In the genomic region with DNA sequence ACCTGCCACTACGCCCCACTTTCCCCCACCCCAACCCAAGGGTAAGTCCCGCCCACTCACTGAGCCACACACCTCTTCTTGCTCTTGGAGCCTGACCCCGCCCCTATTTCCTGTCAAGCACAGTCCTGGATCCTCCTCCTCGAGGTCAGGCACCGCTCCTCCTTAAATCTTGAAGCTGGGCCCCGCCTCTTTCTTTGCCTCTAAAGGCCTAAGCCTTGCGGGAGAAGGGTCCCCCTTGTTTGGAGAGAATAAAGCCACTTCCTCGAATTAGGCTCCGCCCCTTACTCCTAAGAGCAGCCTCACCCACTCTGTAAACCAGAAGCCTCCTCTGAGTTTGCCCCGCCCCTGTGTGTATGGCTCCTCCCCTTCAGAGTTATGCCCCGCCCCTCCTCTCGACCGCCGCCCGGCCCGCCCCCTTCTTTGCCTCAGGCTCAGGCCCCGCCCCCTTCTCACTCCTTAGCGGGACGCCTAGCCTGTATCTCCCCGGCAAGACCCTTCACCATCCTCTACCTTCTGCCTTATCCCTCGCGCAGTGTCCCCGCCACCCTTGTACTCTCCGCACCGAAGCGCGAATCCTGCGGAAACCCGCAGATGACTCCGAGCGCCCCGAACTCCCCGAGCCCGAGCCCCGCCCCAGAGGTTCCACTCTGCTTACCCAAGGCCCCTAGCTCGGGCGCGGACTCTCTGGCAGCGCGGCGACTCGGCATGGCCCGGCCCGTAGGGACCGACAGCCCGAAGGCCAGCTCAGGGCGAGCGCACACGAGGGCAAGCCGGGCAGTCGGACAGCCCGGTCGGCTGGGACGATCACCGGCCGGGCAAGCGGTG, we compare ENCODE assay signal across 8 mouse cellular contexts. TPM values are rescaled to one million over a fixed set of nuclear protein-coding genes. Genes with fewer than 3 reads are reported as not detected.
DNase-seq lines count a peak whose midpoint lies in the region; ATAC-seq and TF ChIP-seq lines count a peak whose summit lies in the region.

No protein-coding gene starts in this region.

- H3K9me3 ChIP-seq in erythroblast, embryonic 14.5 days (ENCODE audit: control insufficient read depth, low read length), result no peaks in the 10 kb centered on the region
- no peaks in the 10 kb centered on the region for H3K9me3 ChIP-seq in heart, embryonic 11.5 days (replicated peaks; ENCODE audit: control insufficient read depth, low read length)
- H3K9me3 ChIP-seq in kidney, embryonic 16.5 days (ENCODE audit: low read length), result no peaks in the 10 kb centered on the region

- no peak for TF ChIP-seq POLR2A in brain, embryonic 14.5 days (IDR thresholded peaks at IDR 0.05; ENCODE audit: borderline replicate concordance, extremely low read depth, insufficient read depth, insufficient read length, poor library complexity, severe bottlenecking)
- TF ChIP-seq POLR2A in liver, adult 2 months (IDR thresholded peaks at IDR 0.05; ENCODE audit: extremely low read depth, insufficient read depth, low read length), result no peak
- peak; percentile 53 for TF ChIP-seq POLR2A in myocyte (IDR thresholded peaks at IDR 0.05; ENCODE audit: insufficient read length, low read depth)

- H3K4me3 ChIP-seq in C2C12 (ENCODE audit: insufficient read depth, poor library complexity, severe bottlenecking) (peak overlapping the region; percentile 45), myocyte (peak overlapping the region; percentile 42)
- peak overlapping the region; percentile 72 for H3K4me3 ChIP-seq in erythroblast, embryonic 14.5 days (replicated peaks)
- H3K4me3 ChIP-seq in heart, embryonic 11.5 days (ENCODE audit: low read depth, low read length), result peak overlapping the region; percentile 69
- H3K4me3 ChIP-seq in kidney, embryonic 16.5 days (ENCODE audit: low read length), result peak overlapping the region; percentile 67
- peak overlapping the region; percentile 68 for H3K4me3 ChIP-seq in liver, adult 2 months (ENCODE audit: insufficient read depth, low read depth, low read length)

- H3K79me2 ChIP-seq in C2C12 (ENCODE audit: control insufficient read depth, insufficient read depth), result no peaks in the 10 kb centered on the region
- no peaks in the 10 kb centered on the region for H3K79me2 ChIP-seq in liver, adult 2 months (ENCODE audit: control insufficient read depth, insufficient read depth, low read length)
- H3K79me2 ChIP-seq in myocyte (ENCODE audit: control insufficient read depth, insufficient read depth), result no peaks in the 10 kb centered on the region

- peak overlapping the region; percentile 92 for H3K4me2 ChIP-seq in heart, embryonic 11.5 days
- peak overlapping the region; percentile 88 for H3K4me2 ChIP-seq in kidney, embryonic 16.5 days (replicated peaks; ENCODE audit: low read depth, low read length)
- H3K4me2 ChIP-seq in myocyte (ENCODE audit: low read depth), result peak overlapping the region; percentile 73

- 1% methylated on average over 57 of the region's 57 CpGs for whole genome bisulfite sequencing in heart, embryonic 11.5 days (ENCODE audit: insufficient replicate concordance)
- under 1% methylated on average over 56 of the region's 57 CpGs for WGBS in kidney, embryonic 16.5 days
- 2% methylated on average over 57 of the region's 57 CpGs for WGBS in liver, adult 2 months

- H3K27me3 ChIP-seq in C2C12 (ENCODE audit: control insufficient read depth, insufficient read depth, insufficient read length), result no peaks in the 10 kb centered on the region
- no peaks in the 10 kb centered on the region; the same call in 1 of the 2 replicates for H3K27me3 ChIP-seq in erythroblast, embryonic 14.5 days (ENCODE audit: control insufficient read depth)
- no peaks in the 10 kb centered on the region for H3K27me3 ChIP-seq in heart, embryonic 11.5 days (ENCODE audit: control insufficient read depth, insufficient read depth, low read length)
- no peaks in the 10 kb centered on the region for H3K27me3 ChIP-seq in kidney, embryonic 16.5 days (ENCODE audit: insufficient read depth, low read length)
- no peaks in the 10 kb centered on the region for H3K27me3 ChIP-seq in liver, adult 2 months (ENCODE audit: control insufficient read depth, insufficient read depth, low read length)
- no peaks in the 10 kb centered on the region for H3K27me3 ChIP-seq in myocyte (ENCODE audit: control insufficient read depth, insufficient read depth, insufficient read length)
- H3K27me3 ChIP-seq in splenic B cell, adult 2 months (ENCODE audit: control insufficient read depth, insufficient read depth, low read length, poor library complexity, severe bottlenecking), result no peaks in the 10 kb centered on the region; the same call in 1 of the 2 replicates

- H3K36me3 ChIP-seq in C2C12 (ENCODE audit: control insufficient read depth, insufficient read depth) (peaks cover 3% of the 10 kb centered on the region), myocyte (ENCODE audit: control insufficient read depth, insufficient read depth) (no peaks in the 10 kb centered on the region)
- peaks cover 24% of the 10 kb centered on the region for H3K36me3 ChIP-seq in erythroblast, embryonic 14.5 days (ENCODE audit: control insufficient read depth)
- H3K36me3 ChIP-seq in heart, embryonic 11.5 days (ENCODE audit: control insufficient read depth, insufficient read depth, low read length), result peaks cover 12% of the 10 kb centered on the region
- peaks cover 21% of the 10 kb centered on the region for H3K36me3 ChIP-seq in kidney, embryonic 16.5 days (ENCODE audit: insufficient read depth, low read length)
- H3K36me3 ChIP-seq in liver, adult 2 months (ENCODE audit: control insufficient read depth, insufficient read depth, low read length), result no peaks in the 10 kb centered on the region
- peaks cover 18% of the 10 kb centered on the region for H3K36me3 ChIP-seq in splenic B cell, adult 2 months (ENCODE audit: control insufficient read depth, insufficient read depth, low read length, poor library complexity, severe bottlenecking)

- H3K27ac ChIP-seq in heart, embryonic 11.5 days (ENCODE audit: low read depth, low read length), result peak overlapping the region; percentile 68
- peak overlapping the region; percentile 87 for H3K27ac ChIP-seq in kidney, embryonic 16.5 days (ENCODE audit: low read length)
- H3K27ac ChIP-seq in liver, adult 2 months (replicated peaks; ENCODE audit: insufficient read depth, low read depth, low read length), result peak overlapping the region; percentile 46

- H3K9ac ChIP-seq in heart, embryonic 11.5 days (ENCODE audit: low read depth, low read length), result peak overlapping the region; percentile 62
- peak overlapping the region; percentile 62 for H3K9ac ChIP-seq in kidney, embryonic 16.5 days (replicated peaks; ENCODE audit: low read length)
- peak overlapping the region; percentile 82 for H3K9ac ChIP-seq in liver, adult 2 months (ENCODE audit: low read depth, low read length)

- ATAC-seq in heart, embryonic 11.5 days (replicated peaks; ENCODE audit: insufficient number of reproducible peaks, low FRiP score, low TSS enrichment), result peak; percentile 83
- peak; percentile 94 for ATAC-seq in kidney, embryonic 16.5 days (ENCODE audit: low FRiP score, low TSS enrichment)

- no peak for TF ChIP-seq CTCF in C2C12 (IDR thresholded peaks at IDR 0.05; ENCODE audit: control insufficient read depth, insufficient read depth, insufficient read length)
- no peak for TF ChIP-seq CTCF in brain, embryonic 14.5 days (IDR thresholded peaks at IDR 0.05; ENCODE audit: borderline replicate concordance, extremely low read depth, insufficient read depth, insufficient read length)
- TF ChIP-seq CTCF in liver, adult 2 months (IDR thresholded peaks at IDR 0.05; ENCODE audit: low read depth, low read length), result no peak

- H3K79me3 ChIP-seq in C2C12 (ENCODE audit: low read depth), result no peaks in the 10 kb centered on the region

- DNase-seq in brain, embryonic 14.5 days (ENCODE audit: low read depth), result peak; percentile 89
- peak; percentile 87 for DNase-seq in liver, adult 2 months (ENCODE audit: extremely low read depth, low read depth, low spot score)
- peak; percentile 99 for DNase-seq in splenic B cell, adult 2 months (ENCODE audit: low read depth, low spot score)

- H3ac ChIP-seq in C2C12 (ENCODE audit: control insufficient read depth, insufficient read length, low read depth) (peak overlapping the region; percentile 92), myocyte (ENCODE audit: control insufficient read depth, insufficient read length) (peak overlapping the region; percentile 70)

- peaks cover 54% of the 10 kb centered on the region for H3K4me1 ChIP-seq in erythroblast, embryonic 14.5 days (ENCODE audit: control insufficient read depth)
- H3K4me1 ChIP-seq in heart, embryonic 11.5 days (ENCODE audit: control insufficient read depth, insufficient read depth, low read length), result peaks cover 2% of the 10 kb centered on the region; the same call in 1 of the 2 replicates
- peaks cover 5% of the 10 kb centered on the region; the same call in 1 of the 2 replicates for H3K4me1 ChIP-seq in kidney, embryonic 16.5 days (ENCODE audit: insufficient read depth, low read length)
- no peaks in the 10 kb centered on the region for H3K4me1 ChIP-seq in liver, adult 2 months (ENCODE audit: control insufficient read depth, insufficient read depth, low read length)

RNA-seq across cellular contexts. Expression of a gene that starts 0.5 kb away (rescaled TPM):
- polyA plus RNA-seq in C2C12 (2012; fragmentation: generic; extraction: Trizol) (11.1 TPM), myocyte (2012; fragmentation: generic; extraction: Trizol) (25.7 TPM)
- 4.8 and 5.3 TPM in 2 replicates for polyA plus RNA-seq in brain, embryonic 14.5 days (2012; rRNA removed)
- polyA plus RNA-seq in erythroblast, embryonic 14.5 days (2012), result 0.32 and 0.48 TPM in 2 replicates
- 3.3 and 3.7 TPM in 2 replicates for polyA plus RNA-seq in heart, embryonic 11.5 days (2014; fragmentation: Nextera tagmentation; extraction: Ambion mirVana)
- polyA plus RNA-seq in kidney, embryonic 16.5 days (2015; fragmentation: Nextera tagmentation; extraction: Ambion mirVana), result 10.6 and 10.7 TPM in 2 replicates
- 1.3 and 2.3 TPM in 2 replicates for total RNA-seq in liver, adult 2 months (2014; rRNA removed)
- 1.5 and 3.3 TPM in 2 replicates for polyA plus RNA-seq in liver, adult 2 months (2012; rRNA removed)

RNA-seq across cellular contexts. Expression of a gene that starts 24.5 kb away (rescaled TPM):
- polyA plus RNA-seq in C2C12 (2012; fragmentation: generic; extraction: Trizol) (19.0 TPM), myocyte (2012; fragmentation: generic; extraction: Trizol) (14.8 TPM)
- 154 and 197 TPM in 2 replicates for polyA plus RNA-seq in brain, embryonic 14.5 days (2012; rRNA removed)
- 10.2 and 11.9 TPM in 2 replicates for polyA plus RNA-seq in erythroblast, embryonic 14.5 days (2012)
- polyA plus RNA-seq in heart, embryonic 11.5 days (2014; fragmentation: Nextera tagmentation; extraction: Ambion mirVana), result 33.2 and 34.3 TPM in 2 replicates
- 52.6 and 55.8 TPM in 2 replicates for polyA plus RNA-seq in kidney, embryonic 16.5 days (2015; fragmentation: Nextera tagmentation; extraction: Ambion mirVana)
- total RNA-seq in liver, adult 2 months (2014; rRNA removed), result 4.9 and 5.3 TPM in 2 replicates
- polyA plus RNA-seq in liver, adult 2 months (2012; rRNA removed), result 18.0 and 24.8 TPM in 2 replicates

RNA-seq across cellular contexts. Expression of a gene that starts 36.1 kb away (rescaled TPM):
- polyA plus RNA-seq in C2C12 (2012; fragmentation: generic; extraction: Trizol) (95.7 TPM), myocyte (2012; fragmentation: generic; extraction: Trizol) (126 TPM)
- polyA plus RNA-seq in brain, embryonic 14.5 days (2012; rRNA removed), result 89.4 and 114 TPM in 2 replicates
- 15.2 and 16.7 TPM in 2 replicates for polyA plus RNA-seq in erythroblast, embryonic 14.5 days (2012)
- 86.8 and 89.4 TPM in 2 replicates for polyA plus RNA-seq in heart, embryonic 11.5 days (2014; fragmentation: Nextera tagmentation; extraction: Ambion mirVana)
- 90.9 and 94.6 TPM in 2 replicates for polyA plus RNA-seq in kidney, embryonic 16.5 days (2015; fragmentation: Nextera tagmentation; extraction: Ambion mirVana)
- 49.8 and 77.8 TPM in 2 replicates for total RNA-seq in liver, adult 2 months (2014; rRNA removed)
- polyA plus RNA-seq in liver, adult 2 months (2012; rRNA removed), result 67.3 and 79.9 TPM in 2 replicates

RNA-seq across cellular contexts. Expression of a gene that starts 49.0 kb away (rescaled TPM):
- polyA plus RNA-seq in C2C12 (2012; fragmentation: generic; extraction: Trizol) (not detected), myocyte (2012; fragmentation: generic; extraction: Trizol) (not detected)
- polyA plus RNA-seq in brain, embryonic 14.5 days (2012; rRNA removed), result 0.30 TPM in 2 replicates
- polyA plus RNA-seq in erythroblast, embryonic 14.5 days (2012), result 0.32 and 0.99 TPM in 2 replicates
- polyA plus RNA-seq in heart, embryonic 11.5 days (2014; fragmentation: Nextera tagmentation; extraction: Ambion mirVana), result 4.9 TPM in 1 of 2 replicates, not detected in the other
- 2.8 and 4.7 TPM in 2 replicates for polyA plus RNA-seq in kidney, embryonic 16.5 days (2015; fragmentation: Nextera tagmentation; extraction: Ambion mirVana)
- total RNA-seq in liver, adult 2 months (2014; rRNA removed), result 283 and 389 TPM in 2 replicates
- 221 and 425 TPM in 2 replicates for polyA plus RNA-seq in liver, adult 2 months (2012; rRNA removed)

RNA-seq across cellular contexts. Expression of a gene that starts 51.4 kb away (rescaled TPM):
- polyA plus RNA-seq in C2C12 (2012; fragmentation: generic; extraction: Trizol) (136 TPM), myocyte (2012; fragmentation: generic; extraction: Trizol) (89.8 TPM)
- 67.3 and 72.9 TPM in 2 replicates for polyA plus RNA-seq in brain, embryonic 14.5 days (2012; rRNA removed)
- polyA plus RNA-seq in erythroblast, embryonic 14.5 days (2012), result 12.9 and 13.5 TPM in 2 replicates
- polyA plus RNA-seq in heart, embryonic 11.5 days (2014; fragmentation: Nextera tagmentation; extraction: Ambion mirVana), result 141 and 157 TPM in 2 replicates
- 169 and 183 TPM in 2 replicates for polyA plus RNA-seq in kidney, embryonic 16.5 days (2015; fragmentation: Nextera tagmentation; extraction: Ambion mirVana)
- total RNA-seq in liver, adult 2 months (2014; rRNA removed), result 31.2 and 40.1 TPM in 2 replicates
- 60.2 and 61.6 TPM in 2 replicates for polyA plus RNA-seq in liver, adult 2 months (2012; rRNA removed)

Comparison
In these comparisons a context has a peak if more than half of its experiments do, and no peak if none do; other contexts are left out.
1. Peak in every context shown above with its lines: DNase-seq, ATAC-seq, H3K4me3 ChIP-seq and H3K27ac ChIP-seq.